Mouse (Mus musculus) right cerebral cortex, postnatal 25 days (tissue): Measurements from ENCODE around the gene Troap.
"Not testable (repeated sequence)": the region's sequence is repeated elsewhere in the genome, so short reads cannot be mapped to it uniquely, and the experiment has no call there.

ENCODE experiments used
- DNase-seq: peaks from one replicate; pipeline ENCODE4 v3.0.0; 2022

Troap gene

DNA sequence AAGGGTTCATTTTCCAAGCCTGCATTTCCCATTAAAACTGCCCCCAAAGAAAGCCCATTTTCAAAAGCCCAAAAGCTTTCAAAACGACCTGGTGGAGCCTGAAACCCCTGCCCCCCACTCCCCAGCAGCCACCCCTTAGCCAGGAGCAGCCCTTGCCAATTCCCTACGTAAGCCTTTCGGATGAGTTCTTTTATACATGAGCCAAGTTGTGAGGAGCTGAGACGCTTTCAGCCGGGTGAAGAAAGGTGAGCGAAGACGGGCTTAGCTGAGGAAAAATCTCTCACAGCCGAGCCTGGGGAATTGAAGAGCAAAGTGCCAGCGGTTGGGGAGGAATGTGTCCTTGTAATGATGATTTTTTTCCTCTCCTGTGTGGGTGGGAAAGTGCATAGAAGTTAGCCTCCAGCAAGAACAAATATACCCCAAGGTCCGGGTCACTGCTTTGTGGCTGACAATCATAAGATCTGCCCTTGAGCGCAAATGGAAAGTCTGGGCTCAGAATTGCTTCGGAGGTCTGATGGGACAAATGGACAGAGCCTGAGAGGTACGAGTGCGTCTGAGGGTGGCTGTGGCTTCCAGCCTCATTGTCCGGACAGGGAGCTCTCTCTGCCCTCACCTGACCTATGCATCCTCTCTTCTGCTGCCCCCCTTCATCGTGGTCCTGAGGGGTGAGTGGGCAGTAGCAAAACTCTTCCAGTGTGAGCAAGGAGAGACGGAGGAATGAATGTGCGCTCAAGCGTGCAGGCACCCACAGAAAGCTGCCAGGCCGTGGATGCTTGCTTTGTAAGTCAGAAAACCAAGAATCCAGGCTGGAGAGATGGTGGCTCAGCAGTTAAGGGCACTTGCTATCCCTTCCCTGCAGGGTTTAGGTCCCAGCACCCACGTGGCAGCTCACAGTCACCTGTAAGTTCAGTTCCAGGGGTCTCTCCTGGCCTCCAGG, 33.2 kb upstream of the Troap start:
- no peak for DNase-seq

DNA sequence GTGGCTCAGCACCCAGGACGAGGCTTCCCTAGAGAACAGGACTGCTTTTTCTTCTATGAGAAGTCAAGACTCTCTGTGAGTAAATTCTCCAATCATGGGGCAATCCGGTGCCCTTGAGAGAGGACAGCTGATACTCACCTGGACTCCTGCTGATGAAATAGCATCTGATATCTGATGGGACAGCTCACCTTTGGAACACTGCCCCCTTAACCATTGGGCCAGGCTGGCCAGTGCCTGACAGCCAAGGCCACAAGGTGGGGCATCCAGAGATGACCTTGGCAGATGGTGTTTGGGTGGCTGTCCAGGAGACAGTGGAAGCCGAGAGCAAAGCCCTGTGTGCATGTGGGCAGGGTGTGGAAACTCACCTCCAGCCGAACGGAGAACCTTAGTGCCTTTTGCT, 32.0 kb upstream of the Troap start:
- no peak for DNase-seq

DNA sequence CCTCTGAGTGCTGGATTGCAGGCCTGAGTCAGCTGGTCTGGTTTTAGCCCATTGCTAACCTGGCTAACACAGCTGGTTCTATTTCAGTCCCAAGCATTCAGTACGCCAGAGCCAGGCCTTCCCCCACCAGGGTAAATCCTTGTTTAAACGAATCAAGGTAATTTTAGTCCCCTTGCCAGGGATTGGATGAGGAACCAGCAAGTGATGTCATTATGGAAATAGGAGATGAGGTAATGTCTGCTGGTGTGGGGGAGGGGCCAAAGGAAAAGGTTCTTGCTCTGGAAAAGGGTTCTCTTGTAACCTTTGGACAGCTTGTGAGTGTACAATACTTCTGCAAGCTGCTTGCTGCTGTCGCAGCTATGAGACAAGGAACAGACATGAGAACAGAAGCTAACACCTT, 29.5 kb upstream of the Troap start:
- no peak for DNase-seq

DNA sequence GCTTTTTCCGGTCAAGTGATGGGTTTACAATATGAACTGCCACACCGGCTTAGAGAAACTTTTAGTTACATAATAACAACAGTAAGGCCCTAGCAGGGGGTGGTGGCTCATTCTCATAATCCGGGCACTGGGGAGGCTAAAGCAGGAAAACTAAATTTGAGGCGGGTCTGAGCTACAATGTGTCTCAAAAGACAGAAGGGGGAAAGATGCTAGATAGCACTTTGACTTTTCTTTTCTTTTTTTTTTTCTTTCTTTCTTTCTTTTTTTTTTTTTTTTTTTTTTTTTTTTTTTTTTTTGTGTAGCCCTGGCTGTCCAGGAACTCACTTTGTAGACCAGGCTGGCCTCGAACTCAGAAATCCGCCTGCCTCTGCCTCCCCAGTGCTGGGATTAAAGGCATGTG, 28.6 kb upstream of the Troap start:
- not testable (repeated sequence) for DNase-seq

DNA sequence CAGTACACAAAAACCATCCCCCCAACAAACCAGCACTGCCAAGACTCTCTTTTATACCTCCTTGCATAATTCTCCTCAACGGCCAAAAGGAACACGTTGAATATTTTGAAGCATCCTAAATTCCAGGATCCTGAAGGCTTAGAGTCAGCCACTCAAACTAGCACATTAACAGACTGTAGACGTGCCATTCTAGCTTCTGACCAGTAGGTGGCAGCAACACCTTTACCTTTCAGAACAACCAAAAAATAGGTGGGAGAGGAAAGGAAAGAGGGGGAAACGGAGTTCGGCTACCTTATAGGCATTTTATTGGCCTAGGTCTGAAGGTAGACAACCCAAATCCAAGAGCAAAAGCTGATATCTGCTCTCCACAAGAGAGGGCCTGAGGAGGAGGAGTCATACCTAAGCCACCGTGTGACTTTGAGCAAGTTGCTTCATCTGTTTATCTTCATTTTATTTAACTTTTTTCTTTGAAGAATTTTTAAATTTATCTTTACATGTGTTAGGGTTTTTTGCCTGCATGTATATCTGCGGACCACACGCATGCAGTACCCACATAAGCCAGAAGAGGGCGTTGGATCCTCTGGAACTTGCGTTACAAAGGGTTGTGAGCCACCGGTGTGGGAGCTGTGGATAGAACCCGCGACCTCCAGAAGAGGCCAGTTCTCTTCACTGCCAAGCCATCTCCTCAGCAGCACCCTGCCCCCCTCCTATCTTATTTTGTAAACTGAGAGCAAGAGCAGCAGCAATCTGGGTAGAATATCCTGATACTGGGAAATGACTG, 24.7 kb upstream of the Troap start:
- no peak for DNase-seq

DNA sequence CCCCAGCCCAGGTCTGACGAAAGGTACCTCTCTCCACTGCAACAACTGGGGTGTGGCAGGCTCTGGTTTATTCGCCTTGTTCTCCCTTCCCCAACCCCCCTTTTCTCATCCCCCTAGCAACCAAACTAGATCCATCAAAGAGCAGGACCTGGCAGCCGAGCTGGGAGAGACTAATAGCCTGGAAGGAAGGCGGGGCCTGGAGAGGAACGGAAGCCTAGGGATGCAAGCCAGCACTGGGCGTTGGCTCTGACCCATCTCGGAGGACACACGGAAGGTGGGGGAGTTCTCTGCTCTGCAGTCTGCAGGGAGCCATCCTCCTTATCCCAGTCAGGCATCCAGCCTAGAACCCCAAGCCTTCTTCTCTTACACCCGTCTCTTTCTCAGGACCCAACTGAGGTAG, 21.0 kb upstream of the Troap start:
- DNase-seq = no peak

DNA sequence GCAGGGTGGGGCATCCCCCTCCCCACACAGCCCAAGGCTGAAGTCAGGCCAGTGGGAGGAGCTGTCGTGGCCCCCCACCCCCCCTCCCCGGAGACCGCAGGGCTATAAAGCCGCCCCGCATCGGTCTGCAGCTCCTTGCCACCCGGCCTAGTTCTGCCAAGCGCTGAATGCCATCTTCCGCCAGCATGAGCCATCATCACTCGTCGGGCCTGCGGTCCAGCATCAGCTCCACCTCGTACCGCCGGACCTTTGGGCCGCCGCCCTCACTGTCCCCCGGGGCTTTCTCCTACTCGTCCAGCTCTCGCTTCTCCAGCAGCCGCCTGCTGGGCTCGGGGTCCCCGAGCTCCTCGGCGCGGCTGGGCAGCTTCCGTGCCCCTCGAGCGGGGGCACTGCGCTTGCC, 19.3 kb upstream of the Troap start, which contains the start of gene Prph:
Prph (plus strand) TSS at position 135 of the 400 bp plus-strand sequence.
- no peak for DNase-seq

DNA sequence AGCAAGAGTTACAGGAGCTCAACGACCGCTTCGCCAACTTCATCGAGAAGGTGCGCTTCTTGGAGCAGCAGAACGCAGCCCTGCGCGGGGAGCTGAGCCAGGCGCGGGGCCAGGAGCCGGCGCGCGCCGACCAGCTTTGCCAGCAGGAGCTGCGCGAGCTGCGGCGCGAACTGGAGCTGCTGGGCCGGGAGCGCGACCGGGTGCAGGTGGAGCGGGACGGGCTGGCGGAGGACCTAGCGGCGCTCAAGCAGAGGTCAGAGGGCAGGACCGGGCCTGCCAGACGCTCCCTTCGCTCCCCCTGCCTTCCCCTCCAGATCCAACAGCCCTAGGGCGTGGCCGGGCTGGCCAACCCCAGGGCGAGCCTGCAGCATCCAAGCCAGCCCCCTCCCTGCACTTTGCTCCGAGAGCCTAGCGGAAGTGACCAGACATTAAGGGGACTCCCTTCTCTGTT, 18.8 kb upstream of the Troap start:
- peak; percentile 52 for DNase-seq

DNA sequence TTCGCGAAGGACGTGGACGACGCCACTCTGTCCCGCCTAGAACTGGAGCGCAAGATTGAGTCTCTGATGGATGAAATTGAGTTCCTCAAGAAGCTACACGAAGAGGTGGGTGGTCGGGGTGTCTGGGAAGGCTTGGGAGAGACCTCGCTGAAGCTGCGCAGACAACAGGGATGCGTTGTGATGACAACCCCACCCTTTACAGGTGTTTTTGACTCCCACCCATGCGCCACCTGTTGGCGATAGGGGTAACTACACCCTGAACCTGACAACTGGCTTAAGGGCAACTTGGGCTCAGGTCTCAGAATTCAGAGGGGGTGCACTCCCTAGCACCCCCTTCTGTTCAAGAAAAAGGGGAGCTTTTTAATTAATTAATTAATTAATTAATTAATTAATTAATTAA, 18.0 kb upstream of the Troap start:
- no peak for DNase-seq

DNA sequence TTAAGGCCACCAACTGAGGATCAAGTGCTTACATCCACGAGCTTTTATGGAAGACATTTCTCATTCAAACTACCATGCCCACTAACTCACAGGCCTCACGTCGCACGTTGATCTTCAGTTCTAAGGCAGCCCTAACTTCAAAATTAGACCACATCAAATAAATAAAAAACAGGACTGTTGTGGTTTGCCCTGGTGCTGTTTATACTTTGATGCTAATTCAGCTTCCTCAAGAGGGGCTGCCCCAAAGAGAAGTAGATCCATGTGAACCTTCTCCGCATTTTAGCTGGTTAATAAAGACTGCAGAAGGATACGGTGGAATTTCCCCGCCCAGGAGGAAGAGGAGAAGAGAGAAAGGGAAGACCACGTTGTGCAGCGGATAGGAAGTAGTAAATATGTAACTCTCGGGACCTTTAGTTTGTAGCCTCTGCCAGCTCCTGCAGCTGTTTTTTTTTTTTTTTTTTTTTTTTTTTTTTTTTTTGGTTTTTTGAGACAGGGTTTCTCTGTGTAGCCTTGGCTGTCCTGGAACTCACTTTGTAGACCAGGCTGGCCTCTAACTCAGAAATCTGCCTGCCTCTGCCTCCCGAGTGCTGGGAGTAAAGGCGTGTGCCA, 8.7 kb upstream of the Troap start:
- no peak for DNase-seq

DNA sequence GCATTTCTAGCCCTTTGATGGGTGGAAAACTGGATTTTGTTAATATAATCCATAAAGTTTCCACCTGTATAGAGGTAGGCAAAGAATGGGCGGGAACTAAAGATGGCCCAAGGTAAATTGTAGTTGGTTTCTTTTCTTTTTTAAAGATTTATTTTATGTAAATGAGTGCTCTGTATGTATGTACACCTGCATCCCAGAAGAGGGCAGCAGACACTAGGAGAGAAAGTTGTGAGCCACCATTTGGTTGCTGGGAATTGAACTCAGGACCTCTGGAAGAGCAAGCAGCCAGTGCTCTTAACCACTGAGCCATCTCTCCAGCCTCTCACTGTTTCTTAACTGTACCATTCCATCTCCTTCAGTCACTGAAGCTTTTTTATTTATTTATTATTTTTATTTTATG, 2.4 kb upstream of the Troap start:
- no peak for DNase-seq

DNA sequence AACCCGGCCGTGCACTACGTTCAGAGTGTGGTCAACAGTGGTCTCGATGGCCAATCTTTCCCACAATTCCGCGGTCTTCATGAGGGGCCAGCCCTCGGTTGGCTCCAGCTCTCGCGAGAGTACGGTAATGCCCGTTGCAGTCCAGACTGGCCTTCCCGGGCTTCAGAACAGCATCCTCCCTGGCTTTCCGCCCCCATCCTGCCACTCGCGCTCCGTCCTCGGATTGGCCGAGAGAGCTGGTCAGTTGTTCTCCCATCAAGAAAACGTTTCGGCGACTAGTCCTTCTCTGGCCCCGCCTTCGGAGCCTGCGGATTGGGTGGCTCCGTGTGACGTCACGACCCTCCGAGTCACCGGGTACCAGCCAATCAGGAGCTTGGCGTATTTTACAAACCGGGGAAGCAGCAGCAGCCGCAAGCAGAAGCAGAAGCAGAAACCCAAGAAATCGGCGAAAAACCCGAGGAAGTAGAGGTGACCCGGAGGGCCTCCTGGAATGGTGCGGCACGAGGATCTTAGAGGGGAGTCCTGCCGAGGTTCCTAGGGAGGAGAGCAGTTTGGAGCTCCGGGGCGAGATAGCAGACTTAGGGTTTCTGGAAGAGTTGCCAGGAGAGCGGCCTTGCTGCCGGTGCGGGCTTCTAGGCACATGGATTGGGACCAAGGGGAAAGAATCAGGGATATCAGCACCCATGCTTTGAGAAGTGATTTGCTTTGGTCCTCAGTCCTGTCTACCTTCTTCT, 392 bp downstream of the Troap start:
- DNase-seq = peak; percentile 98

DNA sequence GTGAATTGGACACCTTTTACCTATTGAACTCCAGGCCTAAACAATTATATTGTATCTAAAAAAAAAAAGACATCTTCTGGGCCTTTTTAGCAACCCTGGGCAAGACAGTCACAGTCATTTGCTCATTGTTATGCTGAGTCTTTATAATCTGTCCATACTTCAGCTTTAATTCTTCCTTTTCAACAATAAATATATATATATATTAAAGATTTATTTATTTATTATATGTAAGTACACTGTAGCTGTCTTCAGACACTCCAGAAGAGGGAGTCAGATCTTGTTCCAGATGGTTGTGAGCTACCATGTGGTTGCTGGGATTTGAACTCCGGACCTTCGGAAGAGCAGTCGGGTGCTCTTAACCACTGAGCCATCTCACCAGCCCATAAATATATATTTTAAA, 1.6 kb downstream of the Troap start:
- not testable (repeated sequence) for DNase-seq

DNA sequence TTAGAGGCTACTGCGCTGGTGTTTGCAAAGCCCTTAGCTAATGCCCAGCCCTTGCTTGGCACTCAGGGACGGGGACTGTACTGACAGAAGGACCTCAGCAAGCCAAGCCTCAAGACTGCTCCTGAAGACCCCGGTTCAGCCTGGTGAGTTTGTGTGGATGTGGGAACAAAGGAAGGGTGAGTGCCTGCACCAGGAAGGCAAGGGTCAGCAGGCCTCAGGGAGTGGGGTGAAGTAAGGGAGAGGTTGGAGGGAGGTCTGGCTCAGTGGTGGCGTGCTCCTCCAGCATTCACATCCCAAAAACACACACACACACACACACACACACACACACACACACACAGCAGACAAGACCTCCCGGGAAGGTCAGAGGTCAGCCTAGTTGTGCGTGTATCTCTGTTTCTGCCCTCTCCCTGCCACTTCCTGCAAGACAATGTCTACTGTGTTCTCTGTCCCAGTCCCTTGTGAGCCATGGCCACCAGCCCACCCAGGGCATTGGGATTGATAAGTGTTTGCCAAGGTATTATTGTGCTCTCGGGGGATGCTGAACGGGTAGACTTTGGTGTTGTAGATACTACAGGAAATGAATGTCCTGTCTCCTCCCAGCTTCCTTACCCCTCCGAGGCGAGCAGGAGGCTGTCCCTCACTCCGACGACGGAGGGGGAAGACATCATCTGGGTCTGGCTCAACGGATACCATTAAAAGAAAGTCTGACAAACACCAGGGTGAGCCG, 4.0 kb downstream of the Troap start:
- no peak for DNase-seq

DNA sequence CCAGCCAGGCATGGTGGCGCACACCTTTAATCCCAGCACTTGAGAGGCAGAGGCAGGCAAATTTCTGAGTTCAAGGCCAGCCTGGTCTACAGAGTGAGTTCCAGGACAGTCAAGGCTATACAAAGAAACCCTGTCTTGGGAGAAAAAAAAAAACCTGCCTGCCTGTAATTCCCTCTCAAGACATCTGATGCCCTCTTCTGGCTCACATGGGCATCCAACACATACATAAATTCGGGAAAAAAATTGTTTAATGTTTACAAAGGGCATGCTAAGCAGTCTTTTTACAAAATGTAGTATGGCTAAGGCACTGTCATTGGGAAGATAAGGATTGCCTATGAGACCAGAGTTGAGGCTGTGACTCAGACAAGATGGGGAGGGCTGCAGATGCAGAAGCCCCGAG, 5.4 kb downstream of the Troap start:
- DNase-seq = no peak

DNA sequence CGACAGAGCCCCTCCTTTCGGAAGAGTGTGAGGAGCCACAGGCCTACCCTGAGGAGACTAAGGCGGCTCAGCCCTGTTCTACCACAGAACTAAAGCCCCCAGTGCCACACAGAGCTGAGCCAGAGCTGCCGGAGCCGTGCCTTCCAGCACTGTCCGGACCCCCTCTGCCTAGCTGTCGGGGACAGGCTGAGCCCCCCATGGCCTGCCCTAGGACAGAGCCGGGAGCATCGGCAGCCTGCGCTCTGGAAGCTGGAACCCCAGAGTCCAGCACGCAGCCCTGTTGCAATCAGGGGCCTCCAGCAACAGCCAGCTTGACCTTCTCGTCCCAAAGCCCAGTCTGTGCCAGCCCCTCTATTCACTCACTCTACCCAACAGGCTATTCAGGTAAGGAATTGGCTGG, 7.9 kb downstream of the Troap start:
- no peak for DNase-seq

DNA sequence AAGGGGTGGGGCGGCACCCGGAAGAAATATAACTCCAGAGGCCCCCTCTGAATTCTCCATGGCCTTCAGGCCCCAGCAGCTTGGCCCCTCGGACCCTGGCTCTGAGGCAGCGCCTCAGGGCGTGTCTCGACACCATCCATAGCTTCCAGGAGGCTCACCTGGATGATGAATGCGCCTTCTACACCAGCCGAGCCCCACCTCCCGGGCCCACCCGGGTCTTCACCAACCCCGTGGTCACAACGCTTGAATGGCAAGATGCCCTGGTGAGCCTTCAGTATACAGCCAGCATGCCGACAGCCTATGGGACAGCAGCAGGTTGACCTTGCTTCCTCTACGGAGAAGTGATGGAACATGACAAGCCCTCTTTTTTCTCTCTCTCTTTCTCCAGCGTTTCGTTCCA, 8.5 kb downstream of the Troap start:
- DNase-seq = no peak

DNA sequence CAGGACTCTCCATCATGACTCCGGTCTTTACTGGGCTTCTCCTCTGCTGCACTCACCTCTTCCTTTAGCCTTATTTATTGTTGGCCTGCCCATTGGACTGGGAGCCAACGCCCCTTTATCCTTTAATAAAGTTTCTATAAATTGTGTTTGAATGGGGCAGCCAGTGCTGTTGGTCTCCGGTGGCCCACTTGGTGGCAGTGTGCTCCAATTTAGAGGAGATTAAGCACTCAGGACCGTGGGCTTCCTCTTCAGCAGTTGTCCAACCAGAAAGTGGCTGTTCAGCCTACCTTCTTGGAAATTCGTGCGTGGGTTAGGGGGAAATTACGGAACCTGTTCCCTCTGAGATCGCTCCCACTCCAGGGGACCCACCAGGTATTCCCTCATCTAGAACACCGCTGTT, 8.9 kb downstream of the Troap start:
- peak; percentile 23 for DNase-seq

DNA sequence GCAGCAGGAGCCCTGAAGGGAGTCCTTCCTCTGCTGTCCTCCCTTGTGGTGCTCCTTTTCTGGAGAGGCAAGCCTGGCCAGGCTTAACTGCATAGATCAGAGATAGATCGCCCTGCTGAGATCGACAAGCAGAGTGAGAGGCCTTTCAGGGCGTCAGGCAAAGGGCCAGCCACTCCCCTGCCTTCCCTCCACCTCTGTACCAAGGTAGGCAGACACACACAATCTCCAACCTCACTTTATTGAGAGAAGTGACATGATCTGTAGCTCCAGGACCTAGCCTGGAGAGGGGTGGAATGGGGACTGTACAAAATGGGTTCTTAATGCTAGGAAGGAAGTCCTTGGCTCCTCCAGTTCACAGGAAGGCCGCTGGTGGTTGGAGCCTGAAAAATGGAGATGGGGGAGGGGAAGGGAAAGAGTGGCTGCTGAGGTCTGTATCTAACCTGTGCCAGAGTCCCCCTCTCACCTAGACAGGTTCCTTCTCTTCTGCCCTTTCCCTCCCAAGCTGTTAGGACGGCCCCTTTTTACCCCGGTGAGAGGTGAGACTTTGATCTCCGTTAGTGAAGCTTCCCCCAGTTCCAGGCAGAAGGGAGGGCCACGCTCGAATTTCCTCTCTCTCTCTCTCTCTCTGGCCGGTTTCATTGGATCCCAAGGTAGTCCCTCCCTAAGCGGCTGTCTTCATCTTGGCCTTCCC, 9.6 kb downstream of the Troap start:
- no peak for DNase-seq

DNA sequence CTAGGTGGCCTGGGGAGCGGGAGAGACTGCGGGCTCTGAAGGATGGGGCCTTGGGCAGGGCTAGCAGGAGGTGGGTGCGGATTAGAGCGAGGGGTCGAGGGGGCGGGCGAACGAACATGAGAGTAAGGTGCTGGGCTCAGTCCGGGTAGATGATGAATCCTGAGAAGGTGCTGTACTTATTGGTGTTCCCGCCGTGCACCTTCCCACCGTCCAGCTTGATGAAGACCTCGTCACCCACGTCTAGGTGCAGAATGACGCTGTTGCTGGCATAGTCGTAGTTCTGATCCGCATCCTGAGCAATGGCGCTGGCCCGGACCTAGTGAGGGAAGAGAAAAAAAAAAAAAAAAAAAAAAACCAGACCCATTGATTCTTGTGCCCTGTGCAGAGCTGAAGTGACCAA, 10.2 kb downstream of the Troap start:
- DNase-seq = no peak

DNA sequence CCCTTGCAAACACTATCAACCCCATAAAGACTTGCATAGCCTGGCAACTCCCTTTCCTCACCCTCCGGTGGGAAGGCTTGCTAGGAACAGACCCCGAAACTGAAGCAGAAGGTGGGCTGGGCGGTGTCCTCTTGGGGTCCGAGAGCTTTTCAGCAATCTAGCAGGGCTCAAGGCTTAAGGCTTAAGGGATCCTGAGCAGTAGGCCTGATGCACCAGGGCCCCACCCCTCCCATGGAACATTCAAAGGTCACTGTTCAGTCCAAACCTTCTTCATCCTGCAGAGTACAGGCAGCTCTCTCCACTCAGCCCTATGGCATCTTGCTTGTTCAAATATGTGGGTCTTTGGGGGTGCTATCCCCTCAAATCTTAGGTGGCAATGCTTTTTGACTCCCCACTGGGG, 11.6 kb downstream of the Troap start:
- DNase-seq = no peak
